Mouse (Mus musculus) CH12.LX (cell line): ENCODE measurements around the gene Adam8. TPM values are rescaled to one million over a fixed set of nuclear protein-coding genes. Genes with fewer than 3 reads are reported as not detected.

ENCODE experiments used
- DNase-seq: peaks from one replicate; pipeline ENCODE4 v3.0.0-alpha.2; 2013; ENCODE audit errors: extremely low read depth
- H3K27ac ChIP-seq: 2 replicates; pipeline ENCODE4 v1.5.1; 2012; ENCODE audit warnings: low read depth, mild to moderate bottlenecking, control low read depth, moderate library complexity; ENCODE audit not compliant: insufficient read depth
- H3K27me3 ChIP-seq: replicated peaks from 2 replicates; pipeline ENCODE3; 2012; ENCODE audit warnings: inconsistent platforms
- H3K36me3 ChIP-seq, 2 experiments: replicated peaks in 1 of 2; 2 replicates each; pipeline versions ENCODE3 to v1.6.1; 2012; ENCODE audit warnings: inconsistent platforms in 1 of 2, low read length in 1 of 2, mild to moderate bottlenecking in 1 of 2, mixed read lengths in 1 of 2, moderate library complexity in 1 of 2; ENCODE audit not compliant: control insufficient read depth in 1 of 2, insufficient read depth in 1 of 2
- H3K4me1 ChIP-seq, 2 experiments: 2 replicates each; pipeline ENCODE4 v1.6.1; 2012; ENCODE audit warnings: inconsistent platforms in 1 of 2, moderate library complexity in 1 of 2; ENCODE audit not compliant: insufficient read depth in 2 of 2, control insufficient read depth in 1 of 2
- H3K4me2 ChIP-seq: 2 replicates; pipeline ENCODE4 v1.6.1; 2012; ENCODE audit warnings: low read depth, mild to moderate bottlenecking, control low read depth; ENCODE audit not compliant: poor library complexity, insufficient read depth, severe bottlenecking
- H3K4me3 ChIP-seq, 3 experiments: fragments of 150-350 bp in 1 of 3; sonication (generic) in 1 of 3; replicated peaks in 1 of 3; 2 replicates each; pipeline versions ENCODE3 to v1.5.1; 2011 to 2012; ENCODE audit warnings: low read depth in 2 of 3, low read length in 2 of 3, mild to moderate bottlenecking in 2 of 3, moderate library complexity in 2 of 3, control low read depth in 1 of 3, improper control_type of control experiment in 1 of 3, inconsistent platforms in 1 of 3, mixed read lengths in 1 of 3; ENCODE audit not compliant: poor library complexity in 1 of 3
- H3K79me2 ChIP-seq: replicated peaks from 2 replicates; pipeline ENCODE4 v1.6.1; 2012; ENCODE audit warnings: mild to moderate bottlenecking, moderate library complexity; ENCODE audit not compliant: control insufficient read depth, poor library complexity, insufficient read depth, severe bottlenecking; ENCODE audit errors: extremely low read depth
- H3K9ac ChIP-seq: 2 replicates; pipeline ENCODE4 v1.6.1; 2012; ENCODE audit warnings: low read depth, mild to moderate bottlenecking, control low read depth, moderate library complexity; ENCODE audit not compliant: insufficient read depth
- H3K9me3 ChIP-seq: replicated peaks from 2 replicates; pipeline ENCODE3; 2012; ENCODE audit warnings: low read length, inconsistent platforms, mixed read lengths
- ELF1 ChIP-seq: IDR thresholded peaks from 2 replicates; pipeline ENCODE4 v1.6.1; 2014; ENCODE audit warnings: low read depth, mild to moderate bottlenecking, inconsistent platforms, low read length, improper control_type of control experiment
- EP300 ChIP-seq: IDR thresholded peaks from 2 replicates; pipeline ENCODE4 v1.6.1; 2011; ENCODE audit warnings: low read length, improper control_type of control experiment
- JUN ChIP-seq: IDR thresholded peaks from 2 replicates; pipeline ENCODE4 v1.6.1; 2011; ENCODE audit warnings: low read depth, mild to moderate bottlenecking, low read length, improper control_type of control experiment, moderate library complexity; ENCODE audit not compliant: insufficient read depth
- KAT2A ChIP-seq: IDR thresholded peaks from 2 replicates; pipeline ENCODE4 v1.6.1; 2012; ENCODE audit warnings: low read length, improper control_type of control experiment, inconsistent platforms; ENCODE audit not compliant: insufficient replicate concordance
- MEF2A ChIP-seq: IDR thresholded peaks from 2 replicates; pipeline ENCODE4 v1.6.1; 2014; ENCODE audit warnings: low read depth, mild to moderate bottlenecking, inconsistent platforms, low read length, improper control_type of control experiment, borderline replicate concordance
- MXI1 ChIP-seq: IDR thresholded peaks from 2 replicates; pipeline ENCODE4 v1.6.1; 2011; ENCODE audit warnings: mild to moderate bottlenecking, low read depth, low read length, improper control_type of control experiment
- PAX5 ChIP-seq: IDR thresholded peaks from 2 replicates; pipeline ENCODE4 v1.6.1; 2012; ENCODE audit warnings: low read length, inconsistent platforms, mixed read lengths
- RAD21 ChIP-seq: IDR thresholded peaks from 2 replicates; pipeline ENCODE4 v1.6.1; 2011; ENCODE audit warnings: low read depth, mild to moderate bottlenecking, low read length, improper control_type of control experiment, moderate library complexity
- SIN3A ChIP-seq: IDR thresholded peaks from 2 replicates; pipeline ENCODE4 v1.6.1; 2012; ENCODE audit warnings: low read length, improper control_type of control experiment, inconsistent platforms
- TBP ChIP-seq: conservative IDR thresholded peaks from 2 replicates; pipeline ENCODE4 v1.6.1; 2011; ENCODE audit warnings: low read depth, low read length, improper control_type of control experiment
- TCF12 ChIP-seq: IDR thresholded peaks from 2 replicates; pipeline ENCODE4 v1.6.1; 2014; ENCODE audit warnings: low read depth, mild to moderate bottlenecking, inconsistent platforms, low read length, improper control_type of control experiment
- dilution Hi-C: fragments of 300-500 bp; cut with MboI; formaldehyde crosslinking; loops from 2 replicates; pipeline ENCODE4 v1.14.3; 2020; ENCODE audit warnings: low sequenced_read_pairs; ENCODE audit not compliant: extremely low pct_unique_long_range_greater_than_20kb, extremely low pct_ligation_motif_present
- in situ Hi-C: fragments of 300-500 bp; cut with MboI; formaldehyde crosslinking; loops from 3 replicates; pipeline ENCODE4 v1.14.3; 2019; ENCODE audit warnings: low sequenced_read_pairs, low pct_ligation_motif_present, low pct_unique_long_range_greater_than_20kb, mixed read lengths
- polyA plus RNA-seq: library from polyadenylated mRNA; unstranded; fragments of >175 nt; gene quantifications from 2 replicates; pipeline ENCODE4 v1.2.1, GENCODE M21; 2012; ENCODE audit warnings: low read depth; ENCODE audit not compliant: insufficient read length
- total RNA-seq, 2 experiments: library from RNA; depleted of rRNA; stranded (reverse); fragments of 300-350 nt in 1 of 2; fragments of >200 nt in 1 of 2; gene quantifications; 2 replicates each; pipeline ENCODE4 v1.2.3; 2012 to 2014

Adam8 gene
- total and polyA plus RNA-seq, 3 experiments, result 46.3 to 63.7 (median 46.5) TPM

- no peaks in the 10 kb centered on the region for H3K4me1 ChIP-seq
- no peak for TF ChIP-seq KAT2A
- TF ChIP-seq ELF1, result no peak
- no peak for TF ChIP-seq PAX5
- no peak for TF ChIP-seq RAD21
- no peak for TF ChIP-seq SIN3A
- H3K27ac ChIP-seq, result no peak overlapping the region
- peaks cover 82 to 91% of the 10 kb centered on the region in 2 experiments for H3K36me3 ChIP-seq
- dilution Hi-C loops, result no loop called here
- H3K9me3 ChIP-seq, result no peaks in the 10 kb centered on the region
- DNase-seq, result no peak
- no peak overlapping the region for H3K4me2 ChIP-seq
- no peak overlapping the region for H3K9ac ChIP-seq
- no peaks in the 10 kb centered on the region for H3K79me2 ChIP-seq
- H3K4me3 ChIP-seq, result no peak overlapping the region
- in situ Hi-C loops, result no loop called here
- H3K27me3 ChIP-seq, result no peaks in the 10 kb centered on the region
These were observed 8.9 kb upstream of the Adam8 start for GRCm38 (mm10) chr7:140001086-140001740.

GRCm38 (mm10) chr7:139998691-139999350 is 6.5 kb upstream of the Adam8 start:
- H3K4me3 ChIP-seq, result no peak overlapping the region
- in situ Hi-C loops, result loop anchor here (10.0 kb wide), 1 partner anchor 136 kb away; the partner anchor contains the start of gene Mtg1
- no peak overlapping the region for H3K9ac ChIP-seq
- H3K27me3 ChIP-seq, result no peaks in the 10 kb centered on the region
- H3K9me3 ChIP-seq, result no peaks in the 10 kb centered on the region
- TF ChIP-seq EP300, result no peak
- TF ChIP-seq TCF12, result no peak
- no peak for TF ChIP-seq MXI1
- TF ChIP-seq RAD21, result no peak
- no peak for TF ChIP-seq ELF1
- no peak for TF ChIP-seq SIN3A
- no peak for TF ChIP-seq MEF2A
- no peak for TF ChIP-seq JUN
- TF ChIP-seq TBP, result no peak
- TF ChIP-seq, all 38 proteins: peak for 0
- H3K79me2 ChIP-seq, result no peaks in the 10 kb centered on the region
- DNase-seq, result no peak
- H3K4me2 ChIP-seq, result no peak overlapping the region
- H3K27ac ChIP-seq, result no peak overlapping the region
- dilution Hi-C loops, result no loop called here
- H3K36me3 ChIP-seq, result peaks cover 70 to 84% of the 10 kb centered on the region in 2 experiments
- peaks cover 10 to 19% of the 10 kb centered on the region in 2 experiments for H3K4me1 ChIP-seq
